Mouse (Mus musculus) limb, embryonic 13.5 days (tissue): ENCODE data around the gene Cap1. TPM values are rescaled to one million over a fixed set of nuclear protein-coding genes. Genes with fewer than 3 reads are reported as not detected.

Experiments used
- ATAC-seq: fragments of 200-750 bp; cut with Nextera tagmentation; 2 replicates; pipeline ENCODE4 v1.8.0; 2017; ENCODE audit warnings: low read depth, moderate number of reproducible peaks, moderate TSS enrichment; ENCODE audit not compliant: low FRiP score
- H3K27ac ChIP-seq: fragments of 300-500 bp; sonication (generic); 2 replicates; pipeline ENCODE4 v1.5.1; 2015; ENCODE audit warnings: inconsistent platforms, mild to moderate bottlenecking, moderate library complexity
- H3K27me3 ChIP-seq: fragments of 300-500 bp; sonication (generic); 2 replicates; pipeline ENCODE4 v1.6.1; 2015; ENCODE audit warnings: mild to moderate bottlenecking, inconsistent platforms
- H3K36me3 ChIP-seq: fragments of 300-500 bp; sonication (generic); 2 replicates; pipeline ENCODE4 v1.6.1; 2015; ENCODE audit warnings: inconsistent platforms, mild to moderate bottlenecking, moderate library complexity
- H3K4me1 ChIP-seq: fragments of 300-500 bp; sonication (generic); 2 replicates; pipeline ENCODE4 v1.6.1; 2015; ENCODE audit warnings: inconsistent platforms
- H3K4me2 ChIP-seq: fragments of 300-500 bp; sonication (generic); replicated peaks from 2 replicates; pipeline ENCODE4 v1.6.1; 2015; ENCODE audit warnings: inconsistent platforms, mild to moderate bottlenecking, moderate library complexity
- H3K4me3 ChIP-seq: fragments of 300-500 bp; sonication (generic); 2 replicates; pipeline ENCODE4 v1.5.1; 2015; ENCODE audit warnings: moderate library complexity, mild to moderate bottlenecking, inconsistent platforms
- H3K9ac ChIP-seq: fragments of 300-500 bp; sonication (generic); 2 replicates; pipeline ENCODE4 v1.6.1; 2015; ENCODE audit warnings: mild to moderate bottlenecking, inconsistent platforms
- H3K9me3 ChIP-seq: fragments of 300-500 bp; sonication (generic); 2 replicates; pipeline ENCODE4 v1.6.1; 2016; ENCODE audit warnings: inconsistent platforms
- WGBS: fragments of 180-500 bp; shearing (Covaris S2); methylation state at CpG from one replicate; pipeline ENCODE4 v1.1.7; 2015; 5-methylcytosine and 5-hydroxymethylcytosine counted together
- polyA plus RNA-seq: library from polyadenylated mRNA; unstranded; fragments of >200 nt; fragmentation: Nextera tagmentation; extraction: Ambion mirVana; gene quantifications from 2 replicates; pipeline ENCODE4 v1.2.1, GENCODE M21; 2015

The Cap1 gene
- polyA plus RNA-seq: 70.4 and 71.3 TPM in 2 replicates

GRCm38 (mm10) chr4:122885768-122886578, at the start of gene Cap1:
Gene Cap1, minus strand, starts transcription at chr4:122886056.
- ATAC-seq: peak; percentile 97
- WGBS: under 1% methylated on average over 49 of the region's 49 CpGs
- peak within 1 kb of the TSS; percentile 85 for H3K9ac ChIP-seq

DNA sequence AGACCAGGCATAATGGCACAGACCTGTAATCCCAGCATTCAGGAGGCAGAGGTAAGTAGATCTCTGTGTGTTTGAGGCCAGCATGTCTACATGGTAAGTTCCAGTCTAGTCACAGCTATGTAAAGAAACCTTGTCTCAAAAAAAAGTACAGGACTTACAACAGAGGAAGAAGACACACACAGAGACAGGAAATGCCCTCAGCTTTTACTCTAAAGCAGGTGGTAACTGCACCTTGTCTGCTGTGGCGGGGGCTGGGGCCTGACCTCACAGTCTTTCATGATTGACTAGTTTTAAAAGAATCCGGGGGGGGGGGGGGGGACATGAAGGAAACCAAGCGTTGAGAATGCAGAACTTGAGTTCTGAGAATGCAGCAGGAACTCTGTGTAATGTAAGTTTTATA, 48.0 kb upstream of the Cap1 start:
- H3K4me3 ChIP-seq: no peak overlapping the region
- no peaks in the 10 kb centered on the region for H3K9me3 ChIP-seq
- ATAC-seq: no peak
- WGBS: 50% methylated on average over 3 of the region's 3 CpGs
- no peak overlapping the region for H3K27ac ChIP-seq
- no peak overlapping the region for H3K4me2 ChIP-seq
- H3K4me1 ChIP-seq: no peaks in the 10 kb centered on the region
- no peaks in the 10 kb centered on the region for H3K27me3 ChIP-seq
- H3K9ac ChIP-seq: no peak overlapping the region
- H3K36me3 ChIP-seq: no peaks in the 10 kb centered on the region

More at GRCm38 (mm10) chr4:122885768-122886578, at the start of gene Cap1:
- H3K36me3 ChIP-seq: no peaks in the 10 kb centered on the region
- peaks cover 42% of the 10 kb centered on the region for H3K4me1 ChIP-seq
- H3K27ac ChIP-seq: peak within 1 kb of the TSS; percentile 99
- H3K27me3 ChIP-seq: no peaks in the 10 kb centered on the region
- peak within 1 kb of the TSS; percentile 77 for H3K4me2 ChIP-seq
- no peaks in the 10 kb centered on the region for H3K9me3 ChIP-seq
- H3K4me3 ChIP-seq: peak within 1 kb of the TSS; percentile 88

GRCm38 (mm10) chr4:122933051-122933591, 47.3 kb upstream of the Cap1 start:
- no peak for ATAC-seq
- no peak overlapping the region for H3K4me3 ChIP-seq
- H3K27ac ChIP-seq: no peak overlapping the region
- no peaks in the 10 kb centered on the region for H3K27me3 ChIP-seq
- no peaks in the 10 kb centered on the region for H3K36me3 ChIP-seq
- no peak overlapping the region for H3K4me2 ChIP-seq
- 72% methylated on average over 3 of the region's 3 CpGs for WGBS
- H3K9ac ChIP-seq: no peak overlapping the region
- H3K9me3 ChIP-seq: no peaks in the 10 kb centered on the region
- no peaks in the 10 kb centered on the region for H3K4me1 ChIP-seq

GRCm38 (mm10) chr4:122932239-122932978, 46.6 kb upstream of the Cap1 start:
- ATAC-seq: no peak
- whole genome bisulfite sequencing: 68% methylated on average over 8 of the region's 8 CpGs
- no peaks in the 10 kb centered on the region for H3K36me3 ChIP-seq

GRCm38 (mm10) chr4:122930939-122931590, 45.2 kb upstream of the Cap1 start:
- Histone ChIP-seq H3K4me3 (no peak overlapping the region), H3K4me1 (no peaks in the 10 kb centered on the region), H3K27me3 (no peaks in the 10 kb centered on the region), H3K36me3 (no peaks in the 10 kb centered on the region), H3K9me3 (no peaks in the 10 kb centered on the region), H3K4me2 (no peak overlapping the region), H3K9ac (no peak overlapping the region), H3K27ac (no peak overlapping the region)
- 77% methylated on average over 2 of the region's 2 CpGs for WGBS
- no peak for ATAC-seq

More at GRCm38 (mm10) chr4:122932239-122932978, 46.6 kb upstream of the Cap1 start:
- Histone ChIP-seq H3K4me2 (no peak overlapping the region), H3K27ac (no peak overlapping the region), H3K9me3 (no peaks in the 10 kb centered on the region), H3K4me3 (no peak overlapping the region), H3K9ac (no peak overlapping the region), H3K27me3 (no peaks in the 10 kb centered on the region), H3K4me1 (no peaks in the 10 kb centered on the region)

GRCm38 (mm10) chr4:122923392-122924344, 37.8 kb upstream of the Cap1 start:
- H3K4me3 ChIP-seq: no peak overlapping the region
- no peak overlapping the region for H3K4me2 ChIP-seq
- H3K9ac ChIP-seq: no peak overlapping the region
- no peaks in the 10 kb centered on the region for H3K27me3 ChIP-seq
- 79% methylated on average over 15 of the region's 15 CpGs for WGBS
- no peak overlapping the region for H3K27ac ChIP-seq
- no peaks in the 10 kb centered on the region for H3K36me3 ChIP-seq
- H3K9me3 ChIP-seq: no peaks in the 10 kb centered on the region
- H3K4me1 ChIP-seq: no peaks in the 10 kb centered on the region
- no peak for ATAC-seq

GRCm38 (mm10) chr4:122922841-122923240, 37.0 kb upstream of the Cap1 start:
- Histone ChIP-seq H3K4me2 (no peak overlapping the region), H3K4me3 (no peak overlapping the region), H3K9ac (no peak overlapping the region), H3K27ac (no peak overlapping the region), H3K4me1 (no peaks in the 10 kb centered on the region), H3K36me3 (no peaks in the 10 kb centered on the region), H3K9me3 (no peaks in the 10 kb centered on the region), H3K27me3 (no peaks in the 10 kb centered on the region)
- ATAC-seq: no peak
- WGBS: 42% methylated on average over 1 of the region's 1 CpGs

- no peak overlapping the region for H3K4me3 ChIP-seq
- H3K36me3 ChIP-seq: no peaks in the 10 kb centered on the region
- H3K4me2 ChIP-seq: no peak overlapping the region
- ATAC-seq: no peak
- H3K27me3 ChIP-seq: no peaks in the 10 kb centered on the region
- no peaks in the 10 kb centered on the region for H3K4me1 ChIP-seq
- peaks cover 4% of the 10 kb centered on the region for H3K9me3 ChIP-seq
- H3K9ac ChIP-seq: no peak overlapping the region
- 82% methylated on average over 4 of the region's 4 CpGs for WGBS
- H3K27ac ChIP-seq: no peak overlapping the region
Observed at GRCm38 (mm10) chr4:122915985-122916384, 30.1 kb upstream of the Cap1 start.

DNA sequence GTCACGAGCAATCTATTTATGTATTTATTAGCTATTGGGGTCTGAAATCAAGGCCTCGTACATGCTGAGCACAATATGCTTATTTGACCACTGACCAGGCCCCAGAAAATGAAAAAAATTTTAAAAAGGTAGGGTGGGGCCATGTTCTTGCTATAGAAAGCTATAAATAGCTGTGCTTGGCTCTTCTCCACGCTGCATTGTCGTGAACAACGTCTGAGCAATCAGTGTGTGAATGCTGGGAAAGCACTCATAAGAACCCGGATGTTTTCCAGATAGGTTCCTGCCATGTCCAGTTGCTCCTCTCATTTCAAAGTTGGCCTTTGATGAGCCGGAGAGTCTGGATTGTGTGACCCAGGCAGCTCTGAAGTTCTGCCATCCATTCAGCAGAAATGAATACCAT, 28.3 kb upstream of the Cap1 start:
- Histone ChIP-seq H3K4me2 (no peak overlapping the region), H3K36me3 (no peaks in the 10 kb centered on the region), H3K4me1 (no peaks in the 10 kb centered on the region), H3K9ac (no peak overlapping the region), H3K9me3 (peaks cover 4% of the 10 kb centered on the region), H3K27ac (no peak overlapping the region), H3K27me3 (no peaks in the 10 kb centered on the region), H3K4me3 (no peak overlapping the region)
- WGBS: 72% methylated on average over 7 of the region's 7 CpGs
- no peak for ATAC-seq

- Histone ChIP-seq H3K36me3 (no peaks in the 10 kb centered on the region), H3K4me2 (no peak overlapping the region), H3K9me3 (peaks cover 4% of the 10 kb centered on the region), H3K4me3 (no peak overlapping the region), H3K9ac (no peak overlapping the region), H3K27ac (no peak overlapping the region), H3K27me3 (no peaks in the 10 kb centered on the region), H3K4me1 (no peaks in the 10 kb centered on the region)
- no peak for ATAC-seq
- 67% methylated on average over 5 of the region's 5 CpGs for WGBS
Observed at GRCm38 (mm10) chr4:122912613-122913012, 26.8 kb upstream of the Cap1 start.

DNA sequence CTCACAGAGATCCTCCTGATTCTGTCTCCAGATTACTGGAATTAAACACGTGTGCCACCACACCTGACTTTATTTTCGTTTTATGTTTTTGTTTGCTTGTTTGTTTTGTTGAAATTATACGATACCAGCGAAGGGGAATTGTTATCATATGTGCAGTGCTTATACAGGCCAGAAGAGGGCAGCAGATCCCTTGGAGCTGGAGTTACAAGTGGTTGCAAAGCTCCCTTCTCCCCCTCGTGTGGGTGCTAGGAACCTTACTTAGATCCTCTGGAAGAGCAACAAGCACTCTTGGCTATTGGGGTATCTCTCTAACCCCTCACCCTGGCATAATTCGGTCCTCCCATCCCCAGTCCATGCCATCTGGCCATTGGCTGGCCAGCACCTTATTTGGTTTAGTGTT, 24.7 kb upstream of the Cap1 start:
- Histone ChIP-seq H3K27me3 (no peaks in the 10 kb centered on the region), H3K27ac (no peak overlapping the region), H3K9ac (no peak overlapping the region), H3K36me3 (no peaks in the 10 kb centered on the region), H3K4me1 (no peaks in the 10 kb centered on the region), H3K9me3 (peaks cover 4% of the 10 kb centered on the region), H3K4me3 (no peak overlapping the region), H3K4me2 (no peak overlapping the region)
- ATAC-seq: no peak
- WGBS: 47% methylated on average over 6 of the region's 6 CpGs
